Mouse (Mus musculus) thymus, postnatal 0 days (tissue): ENCODE results near the gene Cycs. TPM values are rescaled to one million over a fixed set of nuclear protein-coding genes. Genes with fewer than 3 reads are reported as not detected.
"Not testable (repeated sequence)": the region's sequence is repeated elsewhere in the genome, so short reads cannot be mapped to it uniquely, and the experiment has no call there.

Experiments
- DNase-seq: peaks from one replicate; pipeline ENCODE4 v3.0.0-alpha.2; 2015; ENCODE audit warnings: low spot score
- polyA plus RNA-seq: library from polyadenylated mRNA; unstranded; fragments of >200 nt; fragmentation: Nextera tagmentation; extraction: Ambion mirVana; gene quantifications from 2 replicates; pipeline ENCODE4 v1.2.1, GENCODE M21; 2015

Cycs gene
- polyA plus RNA-seq: 73.5 and 77.6 TPM in 2 replicates

DNA sequence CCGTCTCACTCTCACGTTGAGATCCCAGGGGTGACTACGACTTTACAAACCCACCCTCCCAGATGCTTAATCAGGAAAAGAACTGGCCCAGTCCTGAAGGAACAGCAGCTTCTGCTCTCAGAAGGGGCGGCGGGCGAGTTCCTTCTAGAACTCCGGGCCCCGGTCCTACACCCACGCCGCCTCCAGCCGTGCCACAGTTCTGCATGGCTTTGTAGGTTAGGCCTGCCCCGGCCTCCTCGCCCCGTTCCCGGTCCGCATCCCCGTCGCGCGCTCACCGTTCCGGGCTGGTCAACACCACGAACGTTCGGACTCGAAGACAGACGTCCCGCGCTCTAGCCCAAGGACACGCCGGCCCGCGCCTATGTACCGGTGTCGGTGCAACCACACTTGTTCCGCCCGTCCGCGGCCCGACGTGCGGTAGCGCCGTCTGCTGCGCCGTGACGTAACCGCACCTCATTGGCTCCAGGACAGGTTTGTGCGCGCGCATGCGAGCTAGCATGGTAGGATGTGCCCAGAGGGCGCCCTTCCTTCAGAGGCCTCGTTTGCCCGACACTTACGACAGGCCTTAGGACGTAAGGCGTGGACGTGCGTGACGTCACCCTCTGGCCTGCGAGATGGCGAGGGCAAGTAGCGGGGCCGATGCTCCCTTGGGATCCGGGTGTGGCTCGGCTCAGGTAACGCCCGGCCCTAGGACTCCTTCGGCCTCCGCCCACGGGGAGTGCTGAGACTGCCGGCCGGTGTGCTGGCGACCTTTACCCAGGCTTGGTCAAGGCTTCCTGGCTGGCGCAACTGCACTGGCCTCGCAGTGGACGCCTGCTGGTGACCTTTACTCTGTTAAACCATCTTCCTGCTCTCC, at the start of gene Cycs:
TSS of gene Cycs (minus strand) at position 398 of the 856 bp plus-strand sequence.
- DNase-seq: peak; percentile 99

DNA sequence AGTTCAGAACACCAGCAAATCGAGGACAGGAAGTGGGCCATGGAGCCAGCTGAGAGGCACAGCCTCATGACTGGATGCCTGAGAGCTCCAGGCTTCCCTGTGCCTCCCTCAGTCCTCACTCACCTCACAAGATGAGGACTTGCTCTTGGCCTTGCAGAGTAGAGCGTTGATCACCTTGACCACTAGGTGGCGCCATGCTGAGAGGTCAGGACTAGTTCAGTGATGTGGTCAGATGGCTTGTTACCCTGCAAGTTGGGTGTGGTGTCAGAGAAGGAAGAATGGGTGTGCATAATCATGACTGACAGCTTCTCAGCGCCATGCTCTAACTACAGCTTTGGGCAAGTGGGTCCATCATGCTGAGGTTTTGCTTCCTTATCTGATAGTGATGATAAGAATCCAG, 35.3 kb upstream of the Cycs start:
- peak; percentile 79 for DNase-seq

DNA sequence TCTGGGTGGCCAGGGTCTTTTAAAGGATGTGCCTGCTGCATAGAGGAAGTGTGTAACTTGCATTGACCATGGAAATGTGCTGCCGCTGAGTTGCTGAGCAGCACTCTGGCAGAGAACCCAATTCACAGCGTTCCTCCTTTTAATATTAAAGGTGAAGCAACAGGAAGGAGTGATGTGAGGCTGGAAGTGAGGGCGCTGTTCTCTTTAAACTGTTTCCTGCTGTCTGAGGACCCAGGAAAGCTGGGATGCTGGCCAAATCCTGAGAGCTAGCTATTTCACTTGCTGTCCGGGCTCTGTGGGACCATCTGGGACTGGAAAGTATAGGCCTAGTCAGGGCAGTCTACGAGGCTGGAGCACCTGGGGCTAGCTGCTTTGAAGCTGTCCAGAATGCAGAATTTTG, 32.2 kb upstream of the Cycs start:
- no peak for DNase-seq

DNA sequence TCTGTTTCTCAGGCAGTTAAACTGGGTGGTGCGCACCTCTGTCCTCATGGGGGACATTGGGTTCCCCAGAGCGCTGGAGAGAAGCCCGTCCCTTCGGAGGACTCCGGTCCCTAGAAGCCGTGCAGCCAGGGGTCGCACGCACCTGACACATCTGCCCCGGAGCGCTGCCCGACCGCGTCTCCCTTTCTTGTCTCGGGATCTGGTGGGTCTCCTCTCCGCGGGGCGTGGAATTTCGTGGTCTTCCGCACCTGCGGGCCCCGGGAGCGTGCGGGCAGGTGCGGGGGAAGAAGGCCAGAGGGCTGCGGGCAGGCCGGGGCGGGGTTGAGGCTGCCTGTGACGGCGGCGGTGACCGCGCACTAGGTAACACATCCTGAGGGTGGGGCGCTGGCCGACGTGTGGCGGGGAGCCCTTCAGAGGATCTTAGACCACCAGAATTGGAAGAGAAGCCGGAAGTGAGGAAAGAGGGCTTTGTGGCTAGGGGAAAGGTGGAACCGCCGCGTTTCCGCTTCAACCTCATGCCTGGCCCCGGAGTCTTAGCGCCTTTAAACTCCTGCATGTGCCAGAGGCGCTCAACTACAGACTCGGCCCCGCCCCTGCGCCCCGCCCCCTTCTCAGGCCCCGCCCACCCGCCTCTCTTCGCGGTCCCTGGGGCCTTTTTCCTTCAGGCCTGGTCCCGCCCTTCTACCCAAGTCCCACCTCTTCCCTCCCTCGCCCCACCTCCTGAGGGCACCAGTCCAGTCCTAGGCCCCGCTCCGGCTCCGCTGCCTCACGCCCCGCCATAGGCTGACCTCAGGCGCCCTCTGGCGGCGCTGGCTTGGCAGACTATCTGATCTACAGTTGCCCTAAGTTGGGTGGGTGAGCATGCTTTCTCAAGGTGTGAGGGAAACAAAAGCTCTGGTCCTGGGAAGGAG, 30.2 kb upstream of the Cycs start, which contains the start of gene 4921507P07Rik:
TSS of gene 4921507P07Rik (minus strand) at position 332 of the 911 bp plus-strand sequence.
- DNase-seq: peak; percentile 95

DNA sequence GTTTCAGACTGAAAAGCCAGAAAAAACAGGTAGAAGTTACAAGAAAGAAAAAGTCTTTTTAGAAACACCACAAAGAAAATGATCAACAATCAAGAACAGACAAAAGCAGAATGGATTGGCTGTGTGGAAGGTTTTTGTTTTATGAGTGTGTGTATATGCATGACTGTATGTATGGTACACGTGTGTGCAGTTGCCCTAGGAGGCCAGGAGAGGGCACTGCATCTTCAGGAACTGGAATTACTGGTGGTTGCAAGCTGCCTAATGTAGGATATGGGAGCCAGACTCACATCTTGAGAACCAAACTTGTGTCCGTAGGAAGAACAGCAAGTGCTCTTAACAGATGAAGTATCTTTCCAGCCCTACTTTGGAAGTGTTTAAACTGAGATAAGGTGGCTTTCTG, 28.0 kb upstream of the Cycs start:
- no peak for DNase-seq

DNA sequence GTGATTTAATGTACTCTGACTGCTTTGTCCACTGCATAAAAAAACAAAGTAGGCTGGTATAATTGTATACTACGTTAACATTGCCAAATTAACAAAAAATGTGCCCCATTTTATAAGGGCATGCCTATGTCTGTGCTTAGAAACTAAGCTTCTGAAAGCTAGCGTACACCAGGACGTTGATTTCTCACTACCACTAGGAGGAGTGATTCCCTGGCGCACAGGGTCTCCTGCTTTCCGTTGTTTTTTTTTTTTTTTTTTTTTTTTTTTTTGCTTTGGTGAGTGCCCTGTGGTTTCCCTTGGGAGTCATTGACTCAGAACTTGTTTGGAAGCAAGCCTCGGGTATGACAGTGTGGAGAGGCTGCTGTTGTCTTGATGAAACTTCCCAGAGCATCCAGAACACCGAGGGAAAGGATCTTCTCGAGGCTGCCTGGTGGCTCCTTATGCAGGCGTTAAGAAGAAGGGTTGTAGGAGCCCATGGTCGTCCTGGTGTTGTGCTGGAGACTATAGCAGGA, 27.1 kb upstream of the Cycs start:
- no peak for DNase-seq

DNA sequence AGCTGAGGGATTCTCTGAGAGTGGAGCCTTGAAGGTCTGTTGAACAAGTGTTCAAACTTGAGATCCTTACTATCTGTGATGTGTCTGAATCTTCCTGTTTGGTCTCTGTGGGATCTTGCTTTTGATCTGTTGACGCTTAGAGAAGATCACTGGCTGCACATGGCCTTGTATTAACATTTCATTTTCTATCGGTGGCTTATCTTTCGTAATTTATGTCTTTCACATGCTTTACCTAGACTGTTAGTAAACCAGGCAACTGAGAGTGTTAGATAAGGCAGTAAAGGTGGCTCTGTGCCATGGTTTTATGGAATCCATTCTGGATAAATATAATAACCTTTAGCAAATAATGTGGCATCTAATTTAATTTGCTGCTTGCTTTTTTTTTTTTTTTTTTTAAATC, 23.9 kb upstream of the Cycs start:
- DNase-seq: no peak

DNA sequence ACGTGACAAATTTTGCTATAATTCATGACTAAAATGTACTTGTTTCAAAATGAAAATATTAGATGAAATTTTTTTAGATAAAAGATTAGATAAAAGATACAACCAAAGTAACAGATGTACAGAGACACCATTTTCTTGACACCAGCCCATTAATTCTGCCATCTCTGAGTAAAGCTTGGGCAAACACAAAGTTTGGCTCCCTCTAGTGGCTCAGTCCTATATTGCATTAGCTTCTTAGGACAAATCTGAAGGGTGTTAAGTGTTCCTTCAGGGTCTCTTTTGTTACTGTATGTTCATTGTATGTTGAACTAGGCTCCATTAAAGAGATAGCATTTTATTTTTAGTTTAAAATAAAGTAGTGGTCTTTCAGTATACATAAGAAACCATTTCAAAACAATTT, 21.9 kb upstream of the Cycs start:
- DNase-seq: peak; percentile 77

DNA sequence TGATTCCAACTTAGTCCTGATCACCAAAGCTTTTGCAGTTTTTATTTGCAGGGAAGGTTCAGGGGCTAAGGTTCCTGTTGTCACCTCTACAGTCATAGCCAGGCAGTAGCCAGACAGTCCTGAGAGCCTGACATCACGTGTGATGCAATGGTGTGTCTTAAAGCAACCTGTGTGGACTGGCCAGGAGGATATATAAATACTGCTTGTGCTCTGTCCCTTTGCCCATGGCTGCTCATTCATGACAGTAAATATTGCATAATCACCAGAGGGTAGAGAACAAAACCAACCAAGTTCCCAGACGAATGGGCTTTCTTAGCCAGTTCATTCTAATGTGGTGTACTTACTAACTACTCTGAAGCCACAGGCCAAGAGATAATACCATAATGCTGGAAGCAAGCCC, 21.1 kb upstream of the Cycs start:
- no peak for DNase-seq

DNA sequence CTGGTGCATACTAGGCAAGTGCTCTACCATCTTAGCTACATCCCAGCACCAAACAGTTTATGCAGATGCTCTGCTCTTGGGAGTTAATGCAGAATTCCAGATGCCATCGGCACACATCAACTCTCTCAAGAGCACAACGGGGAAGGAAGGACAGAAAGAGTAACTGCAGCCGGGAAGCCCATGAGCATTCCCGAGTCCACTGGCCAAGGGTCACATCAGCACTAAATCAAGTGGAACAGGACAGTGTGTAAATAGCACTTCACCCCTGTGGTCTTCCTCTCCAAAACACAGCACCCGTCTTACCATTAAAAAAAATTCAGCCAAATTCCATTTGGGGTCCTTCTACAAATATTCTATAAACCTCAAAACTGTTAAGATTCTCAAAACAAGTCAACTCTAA, 20.0 kb upstream of the Cycs start:
- no peak for DNase-seq

DNA sequence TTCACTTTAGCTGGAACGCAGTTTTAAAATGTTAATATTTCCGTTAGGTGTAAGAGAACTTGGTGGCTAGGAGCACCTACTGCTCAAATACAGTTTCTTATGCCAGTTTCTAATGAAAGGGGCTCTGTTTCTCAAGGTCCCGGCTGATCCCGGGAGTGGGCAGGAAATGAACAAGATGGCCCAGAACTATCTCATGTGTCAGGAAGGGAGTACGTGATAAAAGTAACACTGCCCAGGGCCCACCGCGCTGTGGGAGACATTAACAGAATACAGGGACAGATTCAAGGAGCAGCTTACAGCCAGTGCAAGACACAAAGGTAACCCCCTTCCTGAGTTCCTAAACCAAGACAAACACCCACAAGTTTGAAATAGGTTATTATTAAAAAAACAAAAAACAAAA, 19.4 kb upstream of the Cycs start:
- DNase-seq: no peak

DNA sequence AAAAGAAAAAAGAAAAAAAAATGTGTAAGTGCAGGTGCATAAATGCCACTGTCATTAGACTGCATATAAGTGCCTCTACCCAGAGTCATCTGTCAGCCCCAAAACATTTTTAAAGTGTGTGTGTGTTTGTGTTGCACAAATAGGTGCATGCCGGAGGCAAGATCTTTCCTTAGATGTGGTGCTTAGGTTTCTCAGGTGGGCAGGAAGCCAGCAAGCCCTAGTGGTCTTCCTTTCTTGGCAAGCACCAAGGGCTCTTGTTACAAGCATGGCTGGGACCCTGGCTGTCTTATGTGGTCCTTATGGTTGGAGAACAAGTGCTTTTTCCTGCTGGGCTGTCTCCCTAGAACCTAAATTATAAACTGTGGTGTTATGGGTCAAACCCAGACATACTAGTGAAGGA, 5.3 kb upstream of the Cycs start:
- peak; percentile 23 for DNase-seq

DNA sequence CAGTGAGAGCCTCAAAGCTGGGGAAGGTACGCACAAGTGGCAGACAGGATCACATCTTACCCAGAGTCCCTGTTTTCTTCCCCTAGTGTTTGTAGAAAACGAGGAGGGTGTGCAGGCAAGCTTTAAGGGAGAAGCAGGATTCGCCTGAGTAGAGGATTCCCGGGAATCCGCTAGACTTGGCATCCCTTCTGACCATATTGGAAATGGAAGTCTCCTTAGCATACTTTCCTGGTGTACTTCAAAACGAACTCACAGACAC, 588 bp upstream of the Cycs start:
- no peak for DNase-seq

DNA sequence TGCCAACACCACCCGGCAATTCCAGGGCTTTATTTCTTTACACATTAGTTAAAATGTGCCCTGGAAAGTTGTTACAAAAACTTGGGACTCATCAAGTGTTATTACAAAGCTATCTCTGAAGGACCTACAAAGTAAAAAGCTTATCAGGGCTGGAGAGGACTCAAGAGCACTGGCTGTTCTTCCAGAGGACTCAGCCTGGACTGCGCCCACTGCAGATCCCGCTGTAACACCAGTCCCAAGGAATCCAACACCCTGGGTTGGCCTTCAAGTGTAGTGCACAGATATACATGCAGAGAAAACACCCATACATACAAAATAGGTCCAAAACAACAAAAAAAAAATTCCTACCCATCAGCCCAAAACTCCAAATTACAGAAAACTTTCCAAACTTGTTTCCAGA, 2.7 kb downstream of the Cycs start:
- no peak for DNase-seq

DNA sequence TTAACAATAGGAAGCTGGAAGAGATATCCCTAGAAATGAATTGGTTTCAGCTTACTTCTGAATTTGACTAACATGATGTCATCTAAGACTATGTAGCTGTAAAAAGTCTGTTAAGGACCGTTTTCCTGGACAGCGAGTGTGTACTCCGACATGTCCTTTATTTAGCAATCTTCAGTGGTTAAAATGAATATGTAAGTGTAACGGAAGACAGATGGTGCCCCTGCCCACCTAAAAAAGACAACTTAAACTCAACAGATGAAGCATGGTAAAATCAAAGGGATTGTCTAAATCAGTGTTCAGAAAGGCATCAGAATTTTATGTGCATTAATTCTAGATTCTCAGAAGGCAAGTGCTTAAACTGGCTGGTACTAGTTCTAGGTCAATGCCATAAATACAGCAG, 3.9 kb downstream of the Cycs start:
- DNase-seq: no peak

DNA sequence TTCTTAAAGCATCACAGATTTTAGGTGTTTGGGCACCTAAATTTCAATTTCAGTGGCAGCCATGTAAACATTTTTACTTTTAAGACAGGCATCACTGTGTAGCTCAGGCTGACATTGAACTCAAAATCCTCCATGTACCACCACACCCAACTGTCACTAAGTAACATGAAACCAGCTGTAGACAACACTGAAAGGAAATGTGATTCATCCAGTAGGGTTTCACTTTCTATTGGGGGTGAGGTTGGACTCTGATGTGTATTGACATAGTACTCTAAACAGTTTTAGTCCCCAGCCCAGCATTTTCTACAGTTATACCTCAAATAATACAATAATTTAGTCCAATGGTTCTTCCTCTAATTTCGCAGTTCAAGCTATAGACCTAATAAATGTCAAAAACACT, 5.6 kb downstream of the Cycs start:
- no peak for DNase-seq

DNA sequence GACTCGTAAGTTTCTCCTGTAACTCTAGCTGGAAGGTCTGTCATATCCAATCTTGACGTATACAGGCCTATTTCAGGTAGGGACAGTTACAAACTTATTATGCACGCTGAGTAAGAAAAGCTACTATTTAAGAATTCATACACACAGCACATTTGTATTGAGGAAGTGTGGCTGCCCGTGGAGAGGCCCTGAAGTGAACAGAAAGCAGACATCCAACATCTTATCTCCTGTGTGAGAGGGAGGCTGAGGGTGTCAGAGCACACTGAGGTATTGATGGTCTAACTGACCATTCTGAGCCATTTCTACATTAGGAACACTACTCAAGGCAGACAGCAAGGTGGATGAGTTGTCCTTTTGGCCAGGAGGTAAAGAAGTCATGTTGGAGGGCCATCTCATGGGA, 7.5 kb downstream of the Cycs start:
- DNase-seq: no peak

DNA sequence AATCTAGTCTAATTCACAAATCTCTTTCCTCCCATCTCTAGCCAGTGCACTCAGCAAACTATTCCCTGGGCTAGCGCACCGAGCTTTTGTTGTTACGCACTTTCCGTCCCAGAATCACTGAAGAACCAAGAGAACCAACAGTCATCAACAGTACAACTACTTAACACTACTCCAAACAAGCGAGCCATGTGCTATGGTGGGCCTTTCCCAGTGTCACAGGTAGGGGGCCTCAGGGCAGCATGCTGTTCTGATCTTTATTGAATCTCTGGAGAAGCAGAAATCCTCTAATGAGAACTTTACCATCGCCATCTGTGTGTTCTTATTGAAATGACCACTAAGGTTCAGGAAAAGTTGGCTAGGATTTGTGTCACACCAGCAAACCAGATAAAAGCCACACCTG, 8.8 kb downstream of the Cycs start:
- DNase-seq: no peak

DNA sequence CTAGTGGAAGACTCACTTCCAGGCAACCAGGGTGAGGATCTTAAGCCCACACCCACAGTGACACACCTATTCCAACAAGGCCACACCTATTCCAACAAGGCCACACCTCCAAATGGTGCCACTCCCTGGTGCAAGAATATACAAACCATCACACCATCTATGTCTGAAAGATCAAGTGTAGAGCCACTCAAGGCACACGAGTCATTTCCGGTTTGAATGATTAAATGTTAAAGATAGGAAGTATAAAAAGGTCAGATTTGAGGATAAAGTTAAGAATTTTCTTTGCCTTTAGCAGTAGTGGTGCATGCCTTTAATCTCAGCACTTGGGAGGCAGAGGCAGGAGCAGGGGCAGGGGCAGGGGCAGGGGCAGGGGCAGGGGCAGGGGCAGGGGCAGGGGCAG, 12.1 kb downstream of the Cycs start:
- DNase-seq: not testable (repeated sequence)

DNA sequence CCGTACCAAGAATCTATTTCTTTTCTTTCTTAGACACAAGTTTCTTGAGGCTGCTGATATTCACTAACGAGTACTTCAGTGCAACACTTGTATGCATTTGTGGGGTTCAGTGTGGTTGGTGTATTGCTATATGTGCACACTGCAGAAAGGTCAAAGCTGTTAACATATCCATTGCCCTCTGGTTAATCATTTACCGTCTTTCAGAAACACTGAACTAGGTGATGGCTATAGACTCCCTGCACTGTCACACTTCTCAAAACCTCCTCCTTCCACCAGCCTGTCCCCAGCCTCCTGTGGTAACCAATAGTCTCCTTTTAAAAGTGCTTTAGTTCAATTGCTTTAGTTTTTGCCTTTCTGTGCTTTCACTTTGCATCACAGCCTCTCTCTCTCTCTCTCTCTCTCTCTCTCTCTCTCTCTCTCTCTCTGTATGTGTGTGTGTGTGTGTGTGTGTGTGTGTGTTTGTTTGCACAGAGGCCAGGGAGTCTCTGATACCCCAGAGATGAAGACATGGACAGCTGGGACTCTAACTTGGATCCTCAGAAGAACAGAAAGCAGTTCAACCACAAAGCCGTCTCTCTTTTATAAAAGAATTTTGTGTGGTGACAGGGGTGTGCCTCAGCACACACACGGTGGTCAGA, 13.3 kb downstream of the Cycs start:
- DNase-seq: no peak

DNA sequence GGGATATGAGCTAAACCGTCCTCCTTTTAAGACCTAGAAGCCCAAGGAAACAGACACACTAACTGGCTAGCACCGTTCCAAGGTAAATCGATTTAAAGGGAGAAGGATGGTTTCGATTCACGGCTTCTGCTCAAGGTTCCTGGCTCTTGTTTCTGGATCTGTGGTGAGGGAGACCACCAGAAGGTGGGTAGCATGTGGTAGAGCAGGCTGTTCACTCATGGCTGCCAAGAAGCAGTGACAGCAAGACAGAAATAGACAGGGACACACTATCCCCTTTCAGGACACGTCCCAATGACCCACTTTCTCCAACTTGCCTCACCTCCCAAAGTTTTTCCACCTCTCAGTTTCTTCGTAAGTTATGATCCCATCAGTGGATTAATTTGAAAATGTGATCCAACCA, 16.5 kb downstream of the Cycs start:
- DNase-seq: no peak

DNA sequence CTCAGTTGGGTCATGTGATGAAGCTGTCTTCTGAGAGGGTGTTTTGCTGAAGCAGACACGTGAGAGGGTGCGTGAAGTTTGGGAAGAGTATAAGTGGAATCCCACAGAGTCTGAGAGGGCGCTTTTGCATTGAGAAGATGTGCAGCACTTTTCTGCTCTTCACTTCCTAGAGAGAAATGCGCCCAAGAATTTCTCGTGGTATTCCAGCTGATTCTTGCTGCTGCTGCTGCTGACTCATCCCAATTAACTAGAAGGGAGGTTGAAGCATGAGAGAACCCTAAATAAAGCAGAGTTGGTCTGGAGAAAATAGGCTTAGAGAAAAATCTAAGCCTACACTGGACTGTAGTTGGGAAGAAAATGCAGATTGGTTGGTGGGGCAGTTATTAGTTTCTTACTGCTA, 17.3 kb downstream of the Cycs start:
- DNase-seq: no peak
